Comparison of ENCODE assay signal across 8 mouse cellular contexts in genomic region chr4:132756974-132757373, GRCm38 (mm10). TPM values are rescaled to one million over a fixed set of nuclear protein-coding genes. Genes with fewer than 3 reads are reported as not detected.
DNase-seq lines count a peak whose midpoint lies in the region; ATAC-seq and TF ChIP-seq lines count a peak whose summit lies in the region.

Gene Smpdl3b (minus strand): TSS chr4:132757252.

- H3K36me3 ChIP-seq in ES-E14 (ENCODE audit: control insufficient read depth, insufficient read depth, low read length, poor library complexity, severe bottlenecking) = no peaks in the 10 kb centered on the region; the same call in 1 of the 2 replicates
- no peaks in the 10 kb centered on the region for H3K36me3 ChIP-seq in lung, embryonic 15.5 days

- ATAC-seq in hematopoietic stem cell, adult 5-6 weeks (replicated peaks in 1 of 2; ENCODE audit: insufficient read depth in 1 of 2, low FRiP score in 2 of 2, low TSS enrichment in 1 of 2, low read depth in 1 of 2, poor library complexity in 2 of 2, severe bottlenecking in 2 of 2) = peak; percentile 80 to 82
- peak; percentile 75; the same call in 1 of the 2 replicates for ATAC-seq in lung, embryonic 15.5 days (ENCODE audit: borderline replicate concordance, extremely low read depth, low FRiP score, low TSS enrichment)

- peak within 1 kb of the TSS; percentile 94 for H3K4me2 ChIP-seq in lung, embryonic 15.5 days

- in situ Hi-C loops in ES-E14 (cut with MboI; ENCODE audit: low sequenced_read_pairs in 2 of 2, unreplicated experiment in 2 of 2) = no loop called here

- H3K4me1 ChIP-seq in ES-E14 (ENCODE audit: control insufficient read depth in 2 of 2, insufficient read depth in 2 of 2, low read length in 2 of 2, poor library complexity in 1 of 2) = peaks cover 5 to 6% of the 10 kb centered on the region in 2 experiments; a peak in 3 of 4 replicates
- peaks cover 12% of the 10 kb centered on the region; the same call in 1 of the 2 replicates for H3K4me1 ChIP-seq in lung, embryonic 15.5 days
- peaks cover 11% of the 10 kb centered on the region for H3K4me1 ChIP-seq in olfactory bulb, adult 2 months (ENCODE audit: control insufficient read depth, insufficient read depth, low read length)

- WGBS in lung, embryonic 15.5 days = 1% methylated on average over 22 of the region's 22 CpGs
- WGBS in olfactory bulb, adult 2 months = under 1% methylated on average over 22 of the region's 22 CpGs

- peak within 1 kb of the TSS; percentile 51 for H3K9ac ChIP-seq in ES-E14 (ENCODE audit: insufficient read depth, low read depth, low read length, poor library complexity, severe bottlenecking)
- peak within 1 kb of the TSS; percentile 52 for H3K9ac ChIP-seq in lung, embryonic 15.5 days

- no peak within 1 kb of the TSS for H3K27ac ChIP-seq in ES-E14 (ENCODE audit: insufficient read depth, low read depth, low read length, poor library complexity, severe bottlenecking)
- H3K27ac ChIP-seq in lung, embryonic 15.5 days = no peak within 1 kb of the TSS
- H3K27ac ChIP-seq in olfactory bulb, adult 2 months (ENCODE audit: insufficient read depth, low read depth, low read length) = no peak within 1 kb of the TSS

- peak within 1 kb of the TSS; percentile 50 to 53 for H3K4me3 ChIP-seq in ES-E14 (ENCODE audit: insufficient read depth in 1 of 2, low read depth in 1 of 2, low read length in 2 of 2, poor library complexity in 1 of 2, severe bottlenecking in 1 of 2)
- peak within 1 kb of the TSS; percentile 48 for H3K4me3 ChIP-seq in lung, embryonic 15.5 days
- peak within 1 kb of the TSS; percentile 38 for H3K4me3 ChIP-seq in olfactory bulb, adult 2 months (ENCODE audit: insufficient read depth, low read depth, low read length)

- peak; percentile 44; the same call in 1 of the 2 replicates for TF ChIP-seq CTCF in olfactory bulb, adult 2 months (IDR thresholded peaks at IDR 0.05; ENCODE audit: insufficient read depth, low read depth, low read length)

- H3K27me3 ChIP-seq in lung, embryonic 15.5 days = peaks cover 12% of the 10 kb centered on the region; the same call in 1 of the 2 replicates

- peak; percentile 67 for DNase-seq in ES-E14 (ENCODE audit: low read depth, low spot score)
- peak; percentile 34 for DNase-seq in cerebellum, adult 9-10 months
- DNase-seq in frontal cortex, adult 2 months (ENCODE audit: extremely low spot score in 1 of 2, low spot score in 1 of 2) = peak; percentile 64 to 82
- peak; percentile 67 to 69 for DNase-seq in layer of hippocampus, adult 8-10 months (ENCODE audit: low spot score in 2 of 2)
- peak; percentile 53 to 80 for DNase-seq in urinary bladder, postnatal 36 days (ENCODE audit: low spot score in 2 of 2)

- no peaks in the 10 kb centered on the region for H3K9me3 ChIP-seq in ES-E14 (ENCODE audit: control insufficient read depth, insufficient read depth, low read depth, low read length)
- no peaks in the 10 kb centered on the region for H3K9me3 ChIP-seq in lung, embryonic 15.5 days

- TF ChIP-seq POLR2A in olfactory bulb, adult 2 months (IDR thresholded peaks at IDR 0.05; ENCODE audit: insufficient read depth, low read depth, low read length) = no peak

TF ChIP-seq in ES-E14, 5 proteins besides CTCF, POLR2A, EP300 and RAD21:
- no peak for TF ChIP-seq MAFK (IDR thresholded peaks at IDR 0.05; ENCODE audit: insufficient read depth, low read depth, low read length)
- no peak for TF ChIP-seq CHD2 (IDR thresholded peaks at IDR 0.05; ENCODE audit: low read depth, low read length)
- no peak for TF ChIP-seq HCFC1 (IDR thresholded peaks at IDR 0.05; ENCODE audit: borderline replicate concordance, insufficient read depth, low read length)

RNA-seq across cellular contexts. Expression of gene Smpdl3b, which starts in this region (rescaled TPM):
- 28.9 and 40.2 TPM in 2 replicates for total RNA-seq in ES-E14 (2012; rRNA removed)
- 2.2 and 3.1 TPM in 2 replicates for polyA plus RNA-seq in frontal cortex, adult 2 months (2012; rRNA removed)
- total RNA-seq in hematopoietic stem cell, adult 5-6 weeks (2017) = 0.19 and 0.74 TPM in 2 replicates
- total RNA-seq in layer of hippocampus, adult 8-10 months (2022) = 1 to 10 TPM; 3.4 to 4.6 (median 4.0) TPM
- 6.4 and 6.7 TPM in 2 replicates for polyA plus RNA-seq in lung, embryonic 15.5 days (2015; fragmentation: Nextera tagmentation; extraction: Ambion mirVana)
- not detected in 2 replicates for polyA plus RNA-seq in olfactory bulb, adult 2 months (2012; ENCODE audit: insufficient read depth, insufficient read length, low replicate concordance, missing spikeins)

Comparison
In these comparisons a context has a peak if more than half of its experiments do, and no peak if none do; other contexts are left out.
1. Peak in ATAC-seq in hematopoietic stem cell, adult 5-6 weeks; RNA of the gene not detected or under 1 TPM.